Mouse (Mus musculus) cerebellum, postnatal 14 days (tissue): ENCODE results near the gene Map4k4.

ENCODE experiments used
- DNase-seq, 2 experiments: peaks; one replicate each; pipeline ENCODE4 v3.0.0; 2021; ENCODE audit warnings: mixed read lengths in 2 of 2

Map4k4 gene

DNA sequence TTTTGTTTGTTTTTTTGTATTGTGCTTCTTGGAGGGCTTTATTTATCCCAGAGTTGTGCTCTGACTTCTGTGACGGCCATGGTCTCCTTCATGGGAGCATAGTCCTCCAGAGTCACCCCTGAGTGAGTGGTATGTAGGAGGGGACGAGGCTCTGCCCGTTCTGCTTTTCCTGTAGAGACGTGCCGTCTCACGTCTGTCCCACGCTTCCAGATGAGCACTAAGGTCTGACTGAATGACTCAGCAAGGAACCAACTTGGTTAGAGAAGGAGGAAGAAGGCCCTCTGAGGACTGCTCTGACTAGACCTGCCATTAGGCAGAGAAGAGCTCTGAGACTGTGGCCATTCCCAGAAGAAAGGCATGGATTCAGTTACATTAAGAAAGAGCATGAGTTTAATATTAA is 68.3 kb downstream of the Map4k4 start:
- DNase-seq = no peak

DNA sequence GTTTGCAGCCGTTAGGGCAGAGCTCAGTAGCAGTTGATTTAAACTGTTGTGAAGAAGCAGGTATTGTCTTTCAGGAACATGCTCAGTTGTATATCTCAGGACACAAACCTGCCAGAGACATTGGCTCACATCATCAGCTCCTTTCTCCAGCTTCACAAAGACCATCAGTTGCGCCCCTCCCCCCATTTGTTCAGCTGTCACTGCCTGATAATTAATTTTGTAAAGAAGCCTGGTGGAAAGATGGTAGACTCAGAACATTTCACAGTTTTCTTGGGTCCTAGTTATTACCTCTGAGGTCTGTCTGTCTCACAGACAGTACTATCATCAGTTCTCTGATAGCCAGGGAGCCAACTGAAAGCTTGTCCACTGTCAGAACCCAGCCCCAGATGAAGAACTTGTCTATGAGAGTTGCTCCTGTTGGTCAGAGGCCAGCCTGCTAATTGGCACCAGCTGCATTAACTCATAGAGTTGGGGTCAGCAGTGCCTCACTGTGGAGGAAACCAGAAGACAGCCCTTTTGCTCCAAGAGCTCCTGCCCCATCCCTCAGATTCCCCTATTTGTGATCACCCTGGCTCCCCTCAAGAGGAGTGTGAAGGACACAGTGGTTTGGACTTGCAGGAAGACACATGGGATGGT is 69.2 kb downstream of the Map4k4 start:
- DNase-seq = peak; percentile 51 to 79

DNA sequence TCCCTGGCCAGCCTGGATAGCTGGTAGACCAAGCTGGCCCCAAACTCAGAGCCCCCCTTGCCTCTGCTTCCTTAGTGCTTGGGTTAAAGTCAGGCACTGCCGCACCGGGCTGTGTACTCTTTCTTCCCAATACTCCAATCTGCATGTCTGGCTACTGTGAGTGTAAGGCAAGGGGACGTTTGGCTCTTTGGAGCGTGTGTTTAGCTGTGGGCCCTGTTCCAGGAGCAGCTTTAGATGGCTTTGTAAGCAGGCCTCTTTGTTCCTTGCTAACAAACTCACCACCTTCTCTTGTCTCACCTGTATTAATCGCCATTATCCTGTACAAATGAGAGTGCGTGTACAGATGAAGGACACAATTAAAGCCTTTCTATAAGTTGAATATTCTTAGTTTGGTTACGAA is 71.7 kb downstream of the Map4k4 start:
- peak; percentile 46 to 52 for DNase-seq

DNA sequence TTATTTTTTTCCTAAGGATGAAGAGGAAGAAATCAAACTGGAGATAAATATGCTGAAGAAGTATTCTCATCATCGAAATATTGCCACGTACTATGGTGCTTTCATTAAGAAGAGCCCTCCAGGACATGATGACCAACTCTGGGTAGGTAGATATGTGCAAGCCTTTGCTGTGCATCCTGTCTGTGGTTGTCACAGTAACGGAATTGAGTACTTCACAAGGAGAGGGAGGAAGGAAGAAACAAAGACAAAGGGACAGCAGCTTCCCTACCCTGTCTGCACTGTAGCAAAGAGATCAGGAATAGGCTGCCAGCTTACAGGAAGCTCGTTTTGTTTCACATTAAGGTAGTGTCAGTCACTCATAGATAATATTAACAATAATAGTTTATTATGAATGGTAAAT is 73.2 kb downstream of the Map4k4 start:
- DNase-seq = no peak

DNA sequence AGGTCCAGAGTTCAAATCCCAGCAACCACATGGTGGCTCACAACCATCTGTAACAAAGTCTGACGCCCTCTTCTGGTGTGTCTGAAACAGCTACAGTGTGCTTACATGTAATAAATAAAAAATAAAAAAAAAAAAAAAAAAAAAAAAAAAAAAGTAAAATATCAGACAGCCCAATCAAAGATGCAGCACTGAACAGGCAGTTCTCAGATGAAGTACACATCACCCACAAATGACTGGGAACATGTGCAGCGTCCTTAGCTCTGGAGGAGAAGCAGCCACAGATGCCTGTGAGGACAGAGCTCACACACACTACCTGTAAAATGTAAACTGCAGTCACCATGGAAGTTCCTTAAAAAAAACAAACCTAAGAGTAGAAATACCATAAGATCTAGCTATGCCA is 74.3 kb downstream of the Map4k4 start:
- no peak for DNase-seq

DNA sequence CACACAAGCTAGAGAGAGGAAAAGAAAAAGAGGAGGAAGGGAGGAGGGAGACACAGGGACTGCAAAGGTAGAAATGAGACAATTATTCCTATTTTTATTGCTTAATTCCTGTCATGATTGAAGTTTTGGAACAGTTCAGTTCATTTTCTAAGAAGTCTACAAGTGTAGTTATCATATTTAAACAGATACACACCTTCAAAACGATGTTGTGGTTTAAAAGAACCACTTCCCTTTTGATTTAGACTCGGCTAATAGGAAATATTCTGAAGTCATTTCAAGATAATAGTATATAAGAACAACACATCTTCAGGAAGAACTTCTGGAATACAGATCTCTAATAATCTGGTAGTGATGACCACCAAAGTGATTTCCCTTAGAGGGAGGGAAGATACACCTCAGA is 75.4 kb downstream of the Map4k4 start:
- no peak for DNase-seq

DNA sequence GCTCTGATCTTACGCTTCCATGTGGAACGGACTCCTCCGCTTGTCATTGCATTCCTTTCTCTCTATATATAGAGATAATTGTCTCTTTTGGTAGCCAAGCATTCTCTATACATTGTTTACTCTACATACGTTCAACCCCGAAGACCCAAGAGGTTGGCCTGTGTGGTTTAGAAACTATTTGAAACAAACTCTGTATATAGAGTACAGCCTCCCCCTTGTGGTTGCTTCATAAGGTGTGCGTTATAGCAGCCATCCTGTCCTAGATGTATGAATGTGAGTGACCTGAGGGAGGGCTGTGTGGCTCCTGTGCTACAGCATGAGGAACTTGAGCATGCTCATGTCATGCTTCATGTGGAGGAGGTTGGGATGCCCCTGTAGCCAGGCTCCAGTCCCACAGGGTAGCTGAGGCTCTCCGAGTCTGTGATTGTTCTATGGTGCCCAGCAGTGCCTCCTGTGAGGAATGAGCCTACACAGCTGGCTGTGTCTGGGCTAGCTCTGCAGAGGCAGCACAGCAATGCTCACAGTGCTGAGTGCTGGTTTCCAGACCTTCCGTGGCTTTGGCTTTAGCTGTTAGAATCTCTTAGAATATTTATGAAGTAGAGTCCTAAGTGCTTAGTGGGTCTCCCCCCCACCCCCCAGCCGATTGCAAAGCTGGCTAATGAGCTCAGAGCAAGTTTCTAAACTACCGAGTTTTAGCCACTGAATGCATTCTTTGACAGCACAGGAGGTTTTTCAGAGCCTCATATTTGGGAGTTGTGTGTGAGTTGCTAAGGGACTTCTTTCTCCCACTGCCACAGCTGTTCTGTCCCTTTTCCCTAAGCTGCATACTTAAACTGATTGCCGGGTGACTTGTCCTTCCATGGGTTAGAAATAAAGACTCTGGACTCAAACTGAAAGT is 76.4 kb downstream of the Map4k4 start:
- DNase-seq = no peak

DNA sequence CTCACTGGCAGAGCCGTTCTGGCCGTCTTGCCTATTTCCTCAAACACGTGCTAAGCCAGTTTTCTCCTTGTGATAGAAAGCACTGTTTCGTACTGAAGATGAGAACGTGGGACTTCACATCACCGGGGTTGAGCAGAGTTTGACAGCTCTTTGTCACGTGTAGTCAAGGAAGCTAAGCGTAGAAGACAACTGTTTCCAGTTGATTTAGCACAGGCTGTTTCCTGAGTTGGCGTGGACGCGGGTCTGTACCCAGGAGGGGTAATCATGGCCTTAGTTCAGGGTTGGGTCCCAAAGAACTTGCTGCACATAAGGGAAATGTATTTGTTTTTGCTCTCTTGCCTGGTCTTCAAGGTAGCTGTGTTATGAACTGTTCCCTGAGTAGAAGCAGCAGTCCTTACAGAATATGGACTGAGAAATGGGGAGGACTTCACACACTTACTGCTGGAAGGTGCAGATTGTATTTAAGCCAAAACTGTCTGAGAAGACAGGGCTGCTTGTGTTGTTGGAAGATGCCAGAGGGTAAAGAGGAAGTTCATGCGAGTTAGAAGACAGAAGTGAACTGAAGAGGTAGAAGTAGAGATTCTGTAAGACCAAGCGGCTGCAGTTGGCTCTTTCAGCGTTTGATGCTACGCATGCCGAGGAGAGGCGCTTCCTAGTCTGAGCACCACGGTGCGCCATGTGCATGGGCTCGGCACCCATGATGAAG is 78.2 kb downstream of the Map4k4 start:
- DNase-seq = no peak

DNA sequence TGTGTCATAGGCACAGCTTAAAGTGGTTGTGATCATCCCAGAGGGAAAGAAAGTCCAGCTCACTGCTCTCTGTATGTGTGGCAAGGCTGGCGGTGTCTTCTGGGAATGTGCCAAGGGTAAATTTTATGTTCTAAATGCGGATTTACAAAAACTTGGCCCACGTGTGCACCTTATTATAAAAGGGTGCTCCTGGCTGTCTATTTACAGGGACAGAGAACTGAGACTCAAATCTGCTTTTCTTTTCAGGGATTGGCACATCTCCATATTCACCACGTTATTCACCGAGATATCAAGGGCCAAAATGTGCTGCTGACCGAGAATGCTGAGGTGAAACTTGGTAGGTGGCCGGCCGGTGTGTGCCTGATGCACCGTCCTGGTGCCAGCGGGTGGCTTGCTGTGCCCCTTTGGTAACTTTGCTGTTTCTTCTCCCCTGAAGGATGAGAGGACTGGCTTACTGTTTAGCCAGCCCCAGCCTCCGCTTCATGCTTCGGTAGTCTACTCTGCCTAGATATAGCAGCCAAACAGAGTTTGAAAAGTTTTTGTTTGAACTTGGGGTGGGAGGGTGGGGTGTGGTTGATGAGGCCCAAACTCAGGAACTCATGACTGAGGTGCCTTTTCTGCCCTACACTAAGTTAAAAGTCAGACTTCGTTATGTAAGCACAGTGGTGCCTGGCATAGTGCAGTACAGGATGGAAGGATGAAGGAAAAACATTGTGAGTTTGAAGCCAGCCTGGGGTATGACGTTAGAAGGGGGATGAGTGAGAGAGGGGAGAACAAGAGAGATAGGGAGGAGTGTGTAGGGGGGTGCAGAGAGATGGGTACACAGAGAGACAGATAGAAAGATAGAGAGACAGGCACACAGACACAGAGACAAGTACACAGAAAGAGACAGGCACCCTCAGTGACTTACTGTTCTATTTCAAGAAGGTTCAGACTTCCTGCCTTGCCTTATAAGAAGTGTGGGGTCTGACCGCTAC is 79.9 kb downstream of the Map4k4 start:
- DNase-seq = no peak

DNA sequence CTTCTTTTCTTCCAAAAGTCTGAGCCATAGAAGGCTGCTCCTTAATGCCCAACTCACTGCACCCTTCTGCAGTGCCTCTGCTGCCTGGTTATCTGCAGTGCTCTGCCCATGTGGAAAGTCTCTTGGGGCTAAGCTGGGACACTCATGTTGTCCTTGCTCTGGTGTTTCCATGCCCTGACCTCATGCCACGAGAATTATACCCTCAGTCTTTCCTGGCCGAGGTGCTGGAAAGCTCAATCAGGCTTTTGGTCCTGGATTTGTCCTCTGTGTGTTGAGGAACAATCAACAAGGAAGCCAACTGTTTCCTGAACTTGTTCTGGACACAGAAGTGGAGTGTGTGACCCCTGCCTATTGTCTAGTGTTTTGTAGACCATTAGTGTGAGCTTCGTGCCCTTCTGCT is 81.3 kb downstream of the Map4k4 start:
- DNase-seq = no peak

DNA sequence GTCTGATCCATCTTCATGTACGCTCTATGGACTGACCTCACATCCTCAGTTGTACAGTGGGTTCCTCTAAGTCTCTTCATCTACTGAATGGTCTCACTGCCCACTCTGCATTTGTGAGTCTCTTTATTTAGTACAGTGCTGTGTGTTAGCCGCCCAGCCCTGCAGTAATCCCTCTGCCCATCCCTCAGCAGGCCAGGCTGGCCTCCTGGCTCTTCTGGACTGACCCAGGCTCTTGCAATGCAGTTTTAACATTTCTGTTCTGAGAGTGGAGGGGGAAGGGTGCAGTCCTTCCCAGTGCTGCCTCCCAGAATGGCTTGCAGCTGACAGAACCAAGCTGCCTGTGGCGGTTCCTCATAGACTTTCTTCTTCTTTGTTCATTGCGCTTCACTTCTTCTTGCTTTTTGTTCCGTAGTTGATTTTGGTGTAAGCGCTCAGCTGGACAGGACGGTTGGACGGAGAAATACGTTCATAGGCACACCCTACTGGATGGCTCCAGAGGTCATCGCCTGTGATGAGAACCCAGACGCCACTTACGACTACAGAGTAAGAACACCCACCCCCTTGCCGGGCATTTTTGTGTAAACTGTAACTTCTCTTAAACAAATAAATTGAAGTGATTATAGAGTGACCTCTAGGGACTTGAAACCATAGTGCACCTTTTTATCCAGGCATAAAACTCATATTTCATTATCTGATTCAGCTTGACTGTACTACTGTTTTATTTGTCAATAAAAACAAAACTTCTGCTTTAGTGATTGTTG is 82.2 kb downstream of the Map4k4 start:
- no peak for DNase-seq

DNA sequence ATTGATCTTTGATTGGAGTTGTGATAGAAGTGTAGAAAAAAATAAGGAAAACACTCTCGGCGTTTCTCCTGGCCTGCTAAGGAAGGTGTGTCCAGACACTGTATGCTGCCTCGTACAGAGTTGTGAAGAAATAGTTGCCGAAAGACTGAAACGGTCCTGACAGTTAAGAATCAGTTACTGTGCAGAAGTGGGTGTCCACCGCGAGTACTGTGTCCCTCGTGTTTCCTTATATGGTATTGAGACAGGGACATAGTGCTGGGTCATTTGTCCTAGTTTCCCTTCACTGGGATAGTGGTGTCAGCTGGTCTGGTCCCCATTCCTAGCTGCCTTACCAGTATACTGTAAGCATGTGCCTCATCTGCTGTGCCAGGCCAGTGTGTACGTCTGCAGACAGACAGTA is 83.6 kb downstream of the Map4k4 start:
- DNase-seq = no peak

DNA sequence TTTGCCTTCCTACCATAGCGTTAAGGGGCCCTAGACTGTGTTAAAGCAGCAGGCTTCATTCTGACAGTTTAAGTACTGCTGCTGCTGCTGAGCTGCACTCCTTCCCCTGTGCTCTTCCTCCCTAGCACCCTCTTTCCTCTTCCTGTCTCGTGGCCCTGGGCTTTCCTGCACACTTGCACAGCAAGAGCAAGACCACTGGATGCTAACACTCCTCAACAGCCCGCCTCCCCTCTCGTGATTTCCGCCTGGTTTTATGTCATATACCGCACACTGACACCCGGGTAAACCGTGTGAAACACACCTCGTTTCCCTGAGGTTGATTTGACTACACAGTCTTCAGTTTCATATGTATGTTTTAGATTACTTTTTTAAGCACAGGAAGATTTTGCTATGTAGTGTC is 86.1 kb downstream of the Map4k4 start:
- no peak for DNase-seq

DNA sequence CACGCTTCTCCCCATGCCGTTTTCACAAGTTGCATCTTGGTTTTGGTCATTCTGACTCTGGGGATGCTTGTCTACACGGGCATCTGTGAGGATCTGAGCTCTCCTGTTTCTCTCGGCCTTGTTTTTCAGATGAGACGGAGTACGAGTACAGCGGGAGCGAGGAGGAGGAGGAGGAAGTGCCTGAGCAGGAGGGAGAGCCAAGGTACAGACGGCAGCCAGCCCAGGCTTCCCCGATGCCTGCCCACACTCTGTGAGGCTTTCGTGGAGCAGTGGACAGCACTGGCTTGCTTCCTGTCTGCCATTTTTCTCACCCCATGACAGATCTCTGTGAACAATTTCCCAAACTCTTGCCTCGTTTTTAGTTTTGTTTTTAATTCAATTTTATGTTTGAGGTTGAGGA is 88.1 kb downstream of the Map4k4 start:
- DNase-seq = no peak

DNA sequence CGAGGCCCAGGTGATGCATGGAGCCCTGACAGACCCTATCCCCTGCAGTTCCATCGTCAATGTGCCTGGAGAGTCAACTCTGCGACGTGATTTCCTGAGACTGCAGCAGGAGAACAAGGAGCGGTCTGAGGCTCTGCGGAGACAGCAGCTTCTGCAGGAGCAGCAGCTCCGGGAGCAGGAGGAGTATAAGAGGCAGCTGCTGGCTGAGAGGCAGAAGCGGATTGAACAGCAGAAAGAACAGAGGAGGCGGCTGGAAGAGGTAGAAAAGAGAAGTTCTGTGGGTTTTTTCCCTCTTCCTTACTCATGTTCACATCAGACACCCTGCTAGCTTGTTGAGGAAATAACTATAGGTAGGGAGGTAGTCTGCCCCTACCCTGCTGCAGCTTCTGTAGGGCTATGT is 89.3 kb downstream of the Map4k4 start:
- DNase-seq = no peak

DNA sequence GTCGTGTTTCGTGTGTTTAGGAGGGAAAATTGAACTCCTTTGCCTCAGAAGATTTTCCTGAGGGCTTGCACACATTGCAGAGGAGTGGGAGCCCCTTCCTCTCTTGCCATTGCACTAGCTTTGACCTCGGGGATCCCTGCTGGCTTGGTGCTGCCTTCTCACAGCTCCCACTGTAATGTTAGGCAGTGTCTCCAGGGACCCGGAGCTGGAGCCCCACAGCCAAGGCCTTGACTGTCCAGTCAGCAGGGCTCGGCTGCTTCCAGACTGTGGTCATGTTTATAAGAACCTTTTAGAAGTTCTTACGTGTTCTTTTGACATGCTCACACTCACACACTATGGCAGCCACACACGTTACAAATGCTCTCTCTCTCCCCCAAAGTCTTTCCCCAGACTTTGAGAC is 93.2 kb downstream of the Map4k4 start:
- no peak for DNase-seq

DNA sequence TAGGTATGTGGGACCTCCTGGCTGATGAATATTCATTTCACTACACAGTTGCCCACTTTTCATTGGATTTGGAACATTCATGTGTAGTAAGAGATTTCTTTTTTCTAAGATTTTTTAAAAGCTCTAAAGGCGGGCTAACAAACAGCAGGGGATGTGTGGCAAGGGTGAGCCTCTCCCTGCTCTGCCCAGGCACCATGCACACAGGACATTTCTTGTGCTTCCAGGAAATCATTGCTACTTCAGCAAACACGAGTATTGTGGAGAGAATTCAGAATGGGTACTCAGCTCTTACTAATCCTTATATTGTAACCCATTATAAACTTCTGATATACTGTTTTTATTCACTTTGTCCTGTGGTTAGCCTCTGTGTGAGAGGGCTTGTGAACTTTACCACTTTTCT is 94.9 kb downstream of the Map4k4 start:
- DNase-seq = no peak

DNA sequence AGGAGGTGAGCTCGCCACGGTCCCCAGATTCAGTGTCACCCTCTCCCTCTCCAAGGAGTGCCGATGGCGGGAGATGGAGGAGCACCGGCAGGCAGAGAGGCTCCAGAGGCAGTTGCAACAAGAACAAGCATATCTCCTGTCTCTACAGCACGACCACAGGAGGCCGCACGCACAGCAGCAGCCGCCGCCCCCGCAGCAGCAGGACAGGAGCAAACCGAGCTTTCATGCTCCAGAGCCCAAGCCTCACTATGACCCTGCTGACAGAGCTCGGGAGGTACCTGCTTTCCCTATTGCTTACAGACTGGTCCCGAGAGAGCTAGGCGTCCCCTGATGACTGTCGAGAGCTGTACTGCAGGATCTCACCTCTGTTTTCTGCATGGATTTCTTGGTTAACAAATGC is 99.8 kb downstream of the Map4k4 start:
- no peak for DNase-seq

DNA sequence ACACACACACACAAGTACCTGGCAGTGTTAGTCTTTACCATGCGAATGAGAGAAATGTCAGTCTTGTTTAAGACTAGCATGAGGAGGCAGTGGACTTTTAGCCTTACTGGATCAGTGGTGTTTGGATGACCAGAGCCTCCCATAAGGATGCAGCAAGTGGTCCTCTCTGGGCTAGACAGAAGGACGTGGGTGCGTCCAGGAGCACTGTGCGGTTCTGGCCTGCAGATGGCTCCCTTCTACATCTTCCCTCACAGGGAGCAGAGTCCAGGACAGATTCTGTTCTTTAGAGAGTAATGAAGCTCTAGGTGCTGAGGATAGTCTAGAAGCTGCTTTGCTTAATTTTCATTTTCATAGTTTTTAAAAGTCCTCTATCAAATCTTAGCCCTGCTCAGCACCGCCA is 100.2 kb downstream of the Map4k4 start:
- DNase-seq = peak; percentile 58 to 59

DNA sequence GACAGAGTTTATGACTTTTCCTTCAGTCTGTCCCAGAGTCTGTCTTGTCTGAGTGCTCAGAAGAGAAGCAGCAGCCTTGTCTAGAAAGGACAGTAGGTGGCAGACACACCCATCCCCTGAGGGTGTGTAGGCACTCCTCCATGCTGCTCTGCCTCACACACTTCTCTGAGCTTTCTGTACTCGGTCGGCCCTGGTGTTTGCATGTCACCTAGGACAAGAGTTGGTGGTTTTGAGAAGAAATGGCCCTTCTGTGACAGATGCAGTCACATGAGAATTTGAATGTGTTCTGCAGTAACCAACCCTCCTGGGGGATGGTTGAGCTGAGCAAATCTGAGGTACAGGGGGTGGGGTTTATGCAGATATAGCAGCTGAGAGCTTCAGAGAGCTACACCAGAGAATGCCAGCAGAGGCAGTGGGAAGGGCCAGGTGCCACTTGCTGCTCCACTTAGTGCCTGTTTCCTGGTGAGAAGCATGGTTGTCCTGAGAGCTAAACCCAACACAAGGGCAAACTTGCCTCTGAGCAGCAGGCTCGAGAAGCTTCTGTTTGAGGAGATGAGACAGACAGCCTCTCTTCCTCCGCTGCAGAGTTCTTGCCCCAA is 101.5 kb downstream of the Map4k4 start:
- no peak for DNase-seq

DNA sequence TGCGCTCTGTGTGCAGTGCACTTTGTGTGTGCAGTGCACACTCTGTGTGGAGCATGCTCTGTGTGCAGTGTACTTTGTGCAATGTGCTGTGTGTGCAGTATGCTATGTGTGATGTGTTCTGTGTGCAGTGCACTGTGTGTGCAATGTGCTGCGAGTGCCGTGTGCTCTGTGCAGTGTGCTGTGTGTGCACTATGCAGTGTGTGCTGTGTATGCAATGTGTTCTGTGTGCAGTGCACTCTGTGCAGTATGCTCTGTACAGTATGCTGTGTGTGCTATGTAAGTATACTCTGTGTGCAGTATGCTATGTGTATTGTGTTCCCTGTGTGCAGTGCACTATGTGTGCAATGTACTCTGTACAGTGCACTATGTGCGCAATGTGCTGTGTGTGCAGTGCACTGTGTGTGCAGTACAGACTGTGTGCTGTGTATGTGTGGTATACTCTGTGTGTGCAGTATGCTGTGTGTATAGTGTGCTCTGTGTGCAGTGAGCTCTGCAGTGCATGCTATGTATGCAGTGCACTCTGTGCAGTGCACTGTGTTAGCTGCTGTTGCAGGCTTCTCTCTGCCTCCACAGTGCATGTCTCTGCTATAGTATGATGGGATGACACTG is 105.4 kb downstream of the Map4k4 start:
- no peak for DNase-seq
